Mouse (Mus musculus): ENCODE data around the gene Ptrhd1. TPM values are rescaled to one million over a fixed set of nuclear protein-coding genes. Genes with fewer than 3 reads are reported as not detected.
A peak's percentile ranks its signal among the peaks of the same experiment; 100 is the strongest.
"Not testable (repeated sequence)": the region's sequence is repeated elsewhere in the genome, so short reads cannot be mapped to it uniquely, and the experiment has no call there.

The Ptrhd1 gene
- polyA plus RNA-seq, 1 experiment from 2014 or later = 5.1 TPM

DNA sequence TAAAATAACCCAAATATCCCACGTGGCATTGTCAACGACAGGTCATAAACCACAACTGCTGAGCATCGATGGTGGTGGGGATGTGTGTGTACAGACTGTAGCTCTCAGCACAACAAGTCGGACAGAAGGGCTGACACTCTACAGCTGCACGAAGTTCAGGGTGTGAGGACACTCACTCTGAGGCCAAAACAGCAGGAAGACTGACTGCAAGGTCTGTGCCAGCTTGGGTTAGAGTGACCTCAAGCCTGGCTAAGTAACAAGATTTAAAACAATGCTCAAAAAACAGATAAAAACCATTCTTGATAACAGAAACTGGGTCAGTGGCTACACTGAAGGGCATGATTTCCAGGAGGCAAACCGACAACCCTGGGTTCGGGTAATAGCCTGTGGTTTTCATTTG lies 3.7 kb upstream of the Ptrhd1 start:
- Histone ChIP-seq H3K4me1 (replicated peaks; ENCODE audit: control insufficient read depth, insufficient read depth) (no peaks in the 10 kb centered on the region), H3K4me2 (replicated peaks; ENCODE audit: low read depth) (no peak overlapping the region), H3K9me3 (ENCODE audit: control insufficient read depth, low read length) (no peaks in the 10 kb centered on the region), H3K9ac (ENCODE audit: low read length) (no peak overlapping the region), H3K4me3 (ENCODE audit: low read depth, low read length) (no peak overlapping the region), H3K27me3 (ENCODE audit: control insufficient read depth, insufficient read depth, low read length) (no peaks in the 10 kb centered on the region), H3K36me3 (ENCODE audit: control insufficient read depth, insufficient read depth, low read length) (peaks cover 5% of the 10 kb centered on the region), H3K27ac (replicated peaks) (no peak overlapping the region)
- no peak for DNase-seq (ENCODE audit: low spot score)
- ATAC-seq (ENCODE audit: low FRiP score, low TSS enrichment) = no peak
- TF ChIP-seq EP300 (optimal IDR thresholded peaks at IDR 0.05) = no peak
- no peak for TF ChIP-seq CTCF (IDR thresholded peaks at IDR 0.05; ENCODE audit: low read depth)
- 89% methylated on average over 7 of the region's 7 CpGs for WGBS

GRCm38 (mm10) chr12:4232777-4233176 lies 1.1 kb upstream of the Ptrhd1 start:
- H3K4me3 ChIP-seq (ENCODE audit: low read depth, low read length) = peak overlapping the region; percentile 73; the same call in 1 of the 2 replicates
- H3K27me3 ChIP-seq (ENCODE audit: control insufficient read depth, insufficient read depth, low read length) = no peaks in the 10 kb centered on the region
- no peak overlapping the region for H3K27ac ChIP-seq (replicated peaks)
- H3K9ac ChIP-seq (ENCODE audit: low read length) = no peak overlapping the region
- 21% methylated on average over 4 of the region's 4 CpGs for WGBS
- H3K9me3 ChIP-seq (ENCODE audit: control insufficient read depth, low read length) = no peaks in the 10 kb centered on the region
- no peaks in the 10 kb centered on the region for H3K4me1 ChIP-seq (replicated peaks; ENCODE audit: control insufficient read depth, insufficient read depth)
- H3K4me2 ChIP-seq (replicated peaks; ENCODE audit: low read depth) = peak overlapping the region; percentile 71
- peaks cover 2% of the 10 kb centered on the region; the same call in 1 of the 2 replicates for H3K36me3 ChIP-seq (ENCODE audit: control insufficient read depth, insufficient read depth, low read length)
- DNase-seq (ENCODE audit: low spot score) (no peak), ATAC-seq (ENCODE audit: low FRiP score, low TSS enrichment) (no peak)
- TF ChIP-seq CTCF (IDR thresholded peaks at IDR 0.05; ENCODE audit: low read depth) (no peak), EP300 (optimal IDR thresholded peaks at IDR 0.05) (no peak)

DNA sequence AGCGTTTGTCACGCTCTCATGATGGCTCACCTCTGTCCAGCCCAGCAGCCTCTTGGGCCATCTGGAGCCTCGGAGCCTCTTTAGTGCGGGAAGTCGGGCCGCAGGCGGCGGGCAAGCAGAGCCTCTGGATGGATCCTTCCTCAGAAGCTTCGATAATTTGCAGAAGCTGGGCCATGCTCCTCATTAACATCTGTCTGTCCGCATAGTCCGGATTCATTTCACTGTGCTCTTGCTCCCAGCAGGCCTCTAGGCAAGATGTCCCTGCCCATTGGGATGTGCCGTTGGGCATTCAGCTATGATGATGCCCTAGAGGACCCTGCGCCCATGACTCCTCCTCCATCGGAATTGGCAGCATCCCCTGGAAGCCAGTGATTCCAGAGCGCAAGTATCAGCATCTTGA lies 3.7 kb downstream of the Ptrhd1 start:
- H3K4me3 ChIP-seq (ENCODE audit: low read depth, low read length) = no peak overlapping the region
- 97% methylated on average over 15 of the region's 15 CpGs for WGBS
- no peaks in the 10 kb centered on the region for H3K4me1 ChIP-seq (replicated peaks; ENCODE audit: control insufficient read depth, insufficient read depth)
- no peak overlapping the region for H3K9ac ChIP-seq (ENCODE audit: low read length)
- ATAC-seq (ENCODE audit: low FRiP score, low TSS enrichment) (no peak), DNase-seq (ENCODE audit: low spot score) (no peak)
- H3K9me3 ChIP-seq (ENCODE audit: control insufficient read depth, low read length) = no peaks in the 10 kb centered on the region
- no peaks in the 10 kb centered on the region for H3K27me3 ChIP-seq (ENCODE audit: control insufficient read depth, insufficient read depth, low read length)
- H3K27ac ChIP-seq (replicated peaks) = no peak overlapping the region
- no peaks in the 10 kb centered on the region for H3K36me3 ChIP-seq (ENCODE audit: control insufficient read depth, insufficient read depth, low read length)
- H3K4me2 ChIP-seq (replicated peaks; ENCODE audit: low read depth) = no peak overlapping the region
- no peak for TF ChIP-seq EP300 (optimal IDR thresholded peaks at IDR 0.05)
- TF ChIP-seq CTCF (IDR thresholded peaks at IDR 0.05; ENCODE audit: low read depth) = no peak

GRCm38 (mm10) chr12:4240281-4240680 lies 6.5 kb downstream of the Ptrhd1 start:
- H3K27ac ChIP-seq (replicated peaks); H3K9me3 ChIP-seq (ENCODE audit: control insufficient read depth, low read length); H3K4me3 ChIP-seq (ENCODE audit: low read depth, low read length); DNase-seq (ENCODE audit: low spot score); ATAC-seq (ENCODE audit: low FRiP score, low TSS enrichment); H3K4me1 ChIP-seq (replicated peaks; ENCODE audit: control insufficient read depth, insufficient read depth); H3K9ac ChIP-seq (ENCODE audit: low read length); H3K4me2 ChIP-seq (replicated peaks; ENCODE audit: low read depth); H3K27me3 ChIP-seq (ENCODE audit: control insufficient read depth, insufficient read depth, low read length); H3K36me3 ChIP-seq (ENCODE audit: control insufficient read depth, insufficient read depth, low read length): not testable (repeated sequence)
- WGBS = 75% methylated on average over 8 of the region's 8 CpGs

- Histone ChIP-seq H3K27me3 (ENCODE audit: control insufficient read depth, insufficient read depth, low read length) (no peaks in the 10 kb centered on the region), H3K9ac (ENCODE audit: low read length) (no peak overlapping the region), H3K9me3 (ENCODE audit: control insufficient read depth, low read length) (no peaks in the 10 kb centered on the region), H3K4me1 (replicated peaks; ENCODE audit: control insufficient read depth, insufficient read depth) (no peaks in the 10 kb centered on the region), H3K27ac (replicated peaks) (no peak overlapping the region), H3K36me3 (ENCODE audit: control insufficient read depth, insufficient read depth, low read length) (no peaks in the 10 kb centered on the region), H3K4me3 (ENCODE audit: low read depth, low read length) (no peak overlapping the region), H3K4me2 (replicated peaks; ENCODE audit: low read depth) (no peak overlapping the region)
- TF ChIP-seq CTCF (IDR thresholded peaks at IDR 0.05; ENCODE audit: low read depth) (no peak), EP300 (optimal IDR thresholded peaks at IDR 0.05) (no peak)
- WGBS = 85% methylated on average over 2 of the region's 2 CpGs
- ATAC-seq (ENCODE audit: low FRiP score, low TSS enrichment) (no peak), DNase-seq (ENCODE audit: low spot score) (no peak)
These were observed 10.0 kb downstream of the Ptrhd1 start for GRCm38 (mm10) chr12:4243805-4244204.

GRCm38 (mm10) chr12:4245742-4246141 lies 11.9 kb downstream of the Ptrhd1 start:
- H3K27me3 ChIP-seq (ENCODE audit: control insufficient read depth, insufficient read depth, low read length) = no peaks in the 10 kb centered on the region
- H3K4me2 ChIP-seq (replicated peaks; ENCODE audit: low read depth) = no peak overlapping the region
- H3K4me3 ChIP-seq (ENCODE audit: low read depth, low read length) = no peak overlapping the region
- ATAC-seq (ENCODE audit: low FRiP score, low TSS enrichment) (no peak), DNase-seq (ENCODE audit: low spot score) (peak; percentile 22)
- H3K9me3 ChIP-seq (ENCODE audit: control insufficient read depth, low read length) = no peaks in the 10 kb centered on the region
- WGBS = 63% methylated on average over 10 of the region's 10 CpGs
- 0 out of 2 replicates have a peak, but pooled peaks cover under 1% of the 10 kb centered on the region for H3K36me3 ChIP-seq (ENCODE audit: control insufficient read depth, insufficient read depth, low read length)
- no peak for TF ChIP-seq CTCF (IDR thresholded peaks at IDR 0.05; ENCODE audit: low read depth)
- TF ChIP-seq EP300 (optimal IDR thresholded peaks at IDR 0.05) = no peak
- H3K4me1 ChIP-seq (replicated peaks; ENCODE audit: control insufficient read depth, insufficient read depth) = no peaks in the 10 kb centered on the region
- no peak overlapping the region for H3K27ac ChIP-seq (replicated peaks)
- no peak overlapping the region for H3K9ac ChIP-seq (ENCODE audit: low read length)
